Mouse (Mus musculus) limb, embryonic 10.5 days (tissue): ENCODE measurements around the gene Zmat1. TPM values are rescaled to one million over a fixed set of nuclear protein-coding genes. Genes with fewer than 3 reads are reported as not detected.
"Not testable (repeated sequence)": the region's sequence is repeated elsewhere in the genome, so short reads cannot be mapped to it uniquely, and the experiment has no call there.

Experiments used
- DNase-seq: peaks from one replicate; pipeline ENCODE4 v3.0.0-alpha.2; 2017; ENCODE audit warnings: low spot score
- H3K27ac ChIP-seq: fragments of 300-500 bp; sonication (generic); 2 replicates; pipeline ENCODE4 v1.5.1; 2016; ENCODE audit warnings: mild to moderate bottlenecking
- H3K27me3 ChIP-seq: fragments of 300-500 bp; sonication (generic); 2 replicates; pipeline ENCODE4 v1.6.1; 2016; ENCODE audit warnings: low read depth, mild to moderate bottlenecking; ENCODE audit not compliant: poor library complexity, severe bottlenecking
- H3K36me3 ChIP-seq: fragments of 300-500 bp; sonication (generic); 2 replicates; pipeline ENCODE4 v1.6.1; 2016; ENCODE audit warnings: mild to moderate bottlenecking, moderate library complexity
- H3K4me1 ChIP-seq: fragments of 300-500 bp; sonication (generic); 2 replicates; pipeline ENCODE4 v1.6.1; 2016
- H3K4me3 ChIP-seq: fragments of 300-500 bp; sonication (generic); 2 replicates; pipeline ENCODE4 v1.5.1; 2016; ENCODE audit warnings: mild to moderate bottlenecking, moderate library complexity
- H3K9me3 ChIP-seq: fragments of 300-500 bp; sonication (generic); replicated peaks from 2 replicates; pipeline ENCODE4 v1.6.1; 2016; ENCODE audit warnings: mild to moderate bottlenecking
- WGBS: fragments of 180-500 bp; shearing (Covaris S2); methylation state at CpG from one replicate; pipeline ENCODE4 v1.1.7; 2016; 5-methylcytosine and 5-hydroxymethylcytosine counted together
- polyA plus RNA-seq: library from polyadenylated mRNA; unstranded; fragments of >200 nt; fragmentation: Nextera tagmentation; extraction: Ambion mirVana; gene quantifications from 2 replicates; pipeline ENCODE4 v1.2.1, GENCODE M21; 2016

Gene Zmat1
- polyA plus RNA-seq: 2.3 and 3.8 TPM in 2 replicates

DNA sequence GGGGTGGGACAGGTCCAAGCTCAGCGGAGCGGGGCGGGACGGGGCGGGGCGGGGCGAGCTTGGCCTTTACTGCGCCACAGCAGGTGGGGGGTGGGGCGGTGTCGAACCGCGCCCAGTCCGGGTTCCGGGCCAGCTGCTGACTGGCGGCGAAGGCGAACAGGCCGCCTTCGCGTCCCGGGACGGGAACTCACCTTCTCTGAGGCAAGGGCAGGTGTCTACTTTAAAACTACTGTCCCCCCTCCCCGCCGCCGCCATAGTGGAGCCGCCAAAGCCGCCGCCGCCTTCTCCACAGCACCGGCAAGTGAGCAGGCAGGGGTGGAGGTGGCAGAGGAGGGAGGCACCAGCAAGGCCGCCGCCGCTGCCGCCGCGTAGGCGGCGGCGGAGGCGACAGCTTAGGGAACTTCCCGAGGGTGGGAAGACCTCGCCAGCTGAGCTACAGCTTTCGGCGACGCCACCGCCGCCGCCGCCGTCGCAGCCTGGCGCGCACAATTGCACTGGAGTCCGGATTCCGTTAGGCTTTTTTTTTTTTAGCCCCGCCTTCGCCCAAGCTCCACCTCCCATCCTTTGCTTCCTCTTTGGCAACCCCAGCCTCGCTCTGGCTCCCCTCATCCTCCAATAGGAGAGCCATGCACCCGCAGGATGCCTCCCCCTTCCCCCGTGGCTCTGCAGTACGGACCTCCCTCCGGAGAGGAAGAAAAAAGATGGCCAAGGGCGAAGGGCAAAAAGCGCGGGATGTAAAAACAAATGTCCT lies at the start of gene Zmat1:
Gene Zmat1, minus strand, starts transcription at position 490 of the 751 bp plus-strand sequence.
- Histone ChIP-seq H3K9me3 (no peaks in the 10 kb centered on the region), H3K36me3 (no peaks in the 10 kb centered on the region), H3K27me3 (peaks cover 79% of the 10 kb centered on the region), H3K4me3 (peak within 1 kb of the TSS; percentile 66), H3K27ac (peak within 1 kb of the TSS; percentile 95), H3K4me1 (0 out of 2 replicates have a peak, but pooled peaks cover 3% of the 10 kb centered on the region)
- 15% methylated on average over 44 of the region's 65 CpGs for WGBS
- DNase-seq: peak; percentile 77

DNA sequence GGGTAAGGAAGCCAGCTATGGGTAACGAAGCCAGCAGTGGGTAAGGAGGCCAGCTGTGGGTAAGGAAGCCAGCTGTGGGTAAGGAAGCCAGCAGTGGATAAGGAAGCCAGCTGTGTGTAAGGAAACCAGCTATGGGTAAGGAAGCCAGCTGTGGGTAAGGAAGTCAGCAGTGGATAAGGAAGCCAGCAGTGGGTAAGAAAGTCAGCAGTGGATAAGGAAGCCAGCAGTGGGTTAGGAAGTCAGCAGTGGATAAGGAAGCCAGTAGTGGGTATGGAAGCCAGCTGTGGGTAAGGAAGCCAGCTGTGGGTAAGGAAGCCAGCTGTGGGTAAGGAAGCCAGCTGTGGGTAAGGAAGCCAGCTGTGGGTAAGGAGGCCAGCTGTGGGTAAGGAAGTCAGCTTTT lies 44.9 kb upstream of the Zmat1 start:
- not testable (repeated sequence) for DNase-seq, H3K27ac ChIP-seq, H3K36me3 ChIP-seq, H3K4me1 ChIP-seq, H3K9me3 ChIP-seq, H3K4me3 ChIP-seq
- WGBS: 73% methylated on average over 1 of the region's 1 CpGs
- peaks cover 58% of the 10 kb centered on the region for H3K27me3 ChIP-seq

DNA sequence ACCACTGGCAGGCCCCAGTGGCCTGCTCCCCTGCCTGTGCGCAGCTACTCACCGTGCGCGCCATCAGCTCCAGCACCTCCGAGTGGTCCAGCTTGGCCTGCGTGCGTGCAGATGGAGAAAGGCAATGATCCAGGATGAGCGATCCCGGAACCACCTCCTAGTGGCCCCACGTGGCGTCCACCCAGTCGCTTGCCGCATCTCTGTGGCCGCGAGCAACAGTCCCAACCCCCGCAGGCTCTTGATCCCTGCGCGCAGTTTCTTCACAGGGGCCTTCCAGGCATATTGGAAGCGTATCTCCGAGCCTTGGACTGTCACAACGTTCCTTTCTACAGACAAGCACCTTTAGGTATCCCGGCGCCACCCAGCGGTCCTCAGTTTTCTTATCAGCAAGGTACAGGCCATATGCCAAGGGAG lies 27.0 kb upstream of the Zmat1 start:
- DNase-seq: peak; percentile 31
- H3K27me3 ChIP-seq: peaks cover 89% of the 10 kb centered on the region
- WGBS: 8% methylated on average over 24 of the region's 24 CpGs
- peak overlapping the region; percentile 47 for H3K4me3 ChIP-seq
- H3K36me3 ChIP-seq: no peaks in the 10 kb centered on the region
- H3K4me1 ChIP-seq: 0 out of 2 replicates have a peak, but pooled peaks cover 3% of the 10 kb centered on the region
- no peak overlapping the region for H3K27ac ChIP-seq
- H3K9me3 ChIP-seq: no peaks in the 10 kb centered on the region

DNA sequence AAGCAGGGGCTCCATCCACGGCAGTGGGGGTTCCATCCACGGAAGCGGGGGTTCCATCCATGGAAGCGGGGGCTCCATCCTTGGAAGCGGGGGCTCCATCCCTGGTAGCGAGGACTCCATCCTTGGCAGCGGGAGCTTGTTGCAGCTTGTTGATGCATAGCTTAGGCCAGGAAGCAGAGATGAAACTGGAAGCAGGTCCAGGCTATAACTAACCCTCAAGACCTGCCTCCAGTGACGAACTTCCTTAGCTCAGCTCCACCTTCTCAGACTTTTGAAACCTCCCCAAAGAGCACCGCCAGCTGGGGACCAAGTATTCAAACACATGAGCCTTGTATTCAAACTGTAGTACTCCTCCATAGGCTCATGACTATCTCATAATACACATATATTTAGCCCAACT lies 16.1 kb upstream of the Zmat1 start:
- Histone ChIP-seq H3K4me3 (no peak overlapping the region), H3K27me3 (peaks cover 97% of the 10 kb centered on the region), H3K27ac (no peak overlapping the region), H3K9me3 (no peaks in the 10 kb centered on the region), H3K4me1 (no peaks in the 10 kb centered on the region), H3K36me3 (no peaks in the 10 kb centered on the region)
- DNase-seq: no peak
- WGBS: 82% methylated on average over 9 of the region's 9 CpGs

DNA sequence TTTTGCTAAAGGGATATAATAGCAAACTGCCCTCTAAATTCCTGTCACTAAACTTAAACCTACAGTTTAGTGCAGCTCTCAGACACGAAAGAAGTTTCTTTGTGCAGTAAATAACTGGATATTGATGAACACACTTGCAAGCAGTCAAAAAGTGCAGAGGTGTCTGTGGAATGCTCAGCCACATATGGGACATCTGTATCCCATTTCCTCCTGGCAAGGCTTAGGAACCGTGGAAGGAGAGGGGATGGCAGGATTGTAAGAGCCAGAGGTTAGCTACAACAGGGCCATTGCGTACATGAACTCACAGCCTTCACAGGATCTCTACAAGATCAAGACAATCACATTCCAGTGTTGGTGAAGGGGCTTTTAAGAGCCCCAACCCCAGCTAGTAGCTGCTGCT lies 2.4 kb upstream of the Zmat1 start:
- peaks cover 83% of the 10 kb centered on the region for H3K27me3 ChIP-seq
- no peaks in the 10 kb centered on the region for H3K9me3 ChIP-seq
- H3K4me3 ChIP-seq: no peak overlapping the region
- no peaks in the 10 kb centered on the region for H3K36me3 ChIP-seq
- peak overlapping the region; percentile 58 for H3K27ac ChIP-seq
- peak; percentile 31 for DNase-seq
- 0 out of 2 replicates have a peak, but pooled peaks cover 3% of the 10 kb centered on the region for H3K4me1 ChIP-seq
- 20% methylated on average over 3 of the region's 3 CpGs for WGBS

DNA sequence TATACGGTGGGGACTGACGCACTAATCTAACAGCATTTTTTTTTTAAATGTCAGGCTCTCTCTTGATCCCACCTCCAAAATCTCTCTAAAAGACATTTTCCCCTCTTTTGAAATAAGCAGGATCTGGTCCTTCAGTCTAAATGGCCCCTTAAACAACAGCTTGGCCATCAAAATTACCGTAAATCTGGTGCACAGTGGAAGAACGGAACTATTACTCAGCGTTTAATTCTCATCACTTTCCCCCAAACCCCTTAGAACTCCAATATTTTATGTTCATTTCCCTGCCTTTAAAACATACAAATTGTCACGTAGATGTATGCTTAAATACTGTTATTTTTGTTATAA lies 434 bp upstream of the Zmat1 start:
- Histone ChIP-seq H3K27ac (peak overlapping the region; percentile 95), H3K27me3 (peaks cover 80% of the 10 kb centered on the region), H3K4me1 (0 out of 2 replicates have a peak, but pooled peaks cover 3% of the 10 kb centered on the region), H3K4me3 (peak overlapping the region; percentile 66), H3K36me3 (no peaks in the 10 kb centered on the region), H3K9me3 (no peaks in the 10 kb centered on the region)
- 27% methylated on average over 6 of the region's 6 CpGs for WGBS
- no peak for DNase-seq

DNA sequence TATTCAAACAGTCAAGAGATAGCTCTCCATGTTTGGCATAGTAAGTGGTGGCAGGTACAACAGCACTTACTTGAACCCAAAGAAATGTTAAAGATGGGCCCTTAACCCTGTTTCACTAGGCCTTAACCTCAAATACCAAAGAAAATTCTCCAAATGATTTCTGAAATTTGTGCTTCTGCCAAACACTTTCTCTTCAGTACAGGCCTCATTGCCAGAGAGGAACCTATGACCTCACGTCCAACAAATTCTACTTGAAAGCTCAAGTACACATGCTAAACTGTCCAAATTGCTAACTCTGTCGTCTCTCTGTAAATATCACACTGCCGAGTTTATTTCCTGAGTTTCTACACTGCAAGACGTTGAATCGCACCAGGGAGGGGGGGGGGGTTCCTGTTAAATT lies 988 bp downstream of the Zmat1 start:
- H3K9me3 ChIP-seq: no peaks in the 10 kb centered on the region
- H3K36me3 ChIP-seq: no peaks in the 10 kb centered on the region
- no peak for DNase-seq
- H3K4me3 ChIP-seq: peak overlapping the region; percentile 66
- WGBS: 33% methylated on average over 5 of the region's 5 CpGs
- H3K27ac ChIP-seq: peak overlapping the region; percentile 95; the same call in 1 of the 2 replicates
- H3K27me3 ChIP-seq: peaks cover 83% of the 10 kb centered on the region
- 0 out of 2 replicates have a peak, but pooled peaks cover 3% of the 10 kb centered on the region for H3K4me1 ChIP-seq

DNA sequence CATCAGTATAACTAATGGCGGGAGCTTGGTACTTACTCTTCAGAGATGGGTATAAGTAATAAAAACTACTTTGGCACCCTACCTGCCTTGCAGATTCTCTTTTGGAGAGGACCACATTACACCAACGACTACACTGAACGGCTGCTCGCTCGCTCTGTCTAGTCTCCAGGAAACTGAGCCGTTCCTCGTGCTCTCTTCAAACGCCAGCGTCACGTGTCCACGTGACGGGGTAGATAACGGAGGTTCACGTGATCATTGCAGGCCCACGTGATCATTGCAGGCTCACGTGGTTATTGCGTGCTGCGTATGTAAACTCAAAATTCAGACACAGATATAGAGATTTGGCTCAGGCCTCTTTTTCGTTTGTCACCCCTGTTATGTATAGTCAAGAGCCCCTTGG lies 44.5 kb downstream of the Zmat1 start, which contains the start of gene Nxf2:
Gene Nxf2, minus strand, starts transcription at position 209 of the 400 bp plus-strand sequence.
- no peaks in the 10 kb centered on the region for H3K9me3 ChIP-seq
- no peaks in the 10 kb centered on the region for H3K36me3 ChIP-seq
- WGBS: 89% methylated on average over 19 of the region's 19 CpGs
- peak within 1 kb of the TSS; percentile 77 for H3K27ac ChIP-seq
- peak within 1 kb of the TSS; percentile 44 for H3K4me3 ChIP-seq
- H3K4me1 ChIP-seq: no peaks in the 10 kb centered on the region
- DNase-seq: no peak
- H3K27me3 ChIP-seq: peaks cover 68% of the 10 kb centered on the region

DNA sequence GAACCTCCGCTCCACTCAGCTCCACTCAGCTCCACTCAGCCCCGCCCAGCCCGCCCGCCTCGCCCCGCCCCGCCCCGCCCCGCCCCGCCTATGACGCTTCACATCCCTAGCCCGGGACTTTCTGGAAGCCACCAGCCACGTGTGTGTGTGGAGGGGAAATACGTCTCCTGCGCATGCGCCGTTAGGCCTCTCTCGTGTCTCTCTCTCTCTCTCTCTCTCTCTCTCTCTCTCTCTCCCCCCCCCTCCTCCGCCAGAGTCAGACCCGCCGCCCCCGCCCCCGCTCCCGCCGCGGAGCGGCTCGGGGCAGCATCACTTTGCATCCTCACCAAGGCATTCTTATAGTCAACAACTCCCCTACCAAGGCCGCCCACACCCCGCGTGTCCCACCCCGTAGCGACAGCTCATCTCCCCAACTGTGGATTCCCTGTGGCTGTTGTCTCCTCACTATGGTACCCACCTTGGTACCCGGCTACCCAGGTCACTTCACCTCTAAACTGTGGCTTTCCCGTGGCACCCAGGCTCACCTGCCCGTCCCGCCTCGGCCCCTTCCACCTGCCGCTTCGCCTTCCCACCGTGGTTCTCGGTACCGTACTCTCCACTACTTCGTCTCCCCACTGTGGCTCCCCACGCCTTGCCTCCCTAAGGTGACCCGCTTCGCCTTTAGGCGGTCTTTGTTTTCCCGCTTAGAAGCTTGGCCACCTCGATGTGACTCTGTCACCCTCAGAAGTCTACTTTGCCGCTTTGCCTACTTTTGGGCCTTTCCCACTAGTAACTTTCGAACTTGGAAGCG lies 45.5 kb downstream of the Zmat1 start:
- Histone ChIP-seq H3K36me3 (no peaks in the 10 kb centered on the region), H3K27me3 (peaks cover 71% of the 10 kb centered on the region), H3K9me3 (no peaks in the 10 kb centered on the region), H3K4me1 (no peaks in the 10 kb centered on the region), H3K27ac (peak overlapping the region; percentile 77), H3K4me3 (peak overlapping the region; percentile 44)
- 45% methylated on average over 36 of the region's 53 CpGs for WGBS
- peak; percentile 64 for DNase-seq

DNA sequence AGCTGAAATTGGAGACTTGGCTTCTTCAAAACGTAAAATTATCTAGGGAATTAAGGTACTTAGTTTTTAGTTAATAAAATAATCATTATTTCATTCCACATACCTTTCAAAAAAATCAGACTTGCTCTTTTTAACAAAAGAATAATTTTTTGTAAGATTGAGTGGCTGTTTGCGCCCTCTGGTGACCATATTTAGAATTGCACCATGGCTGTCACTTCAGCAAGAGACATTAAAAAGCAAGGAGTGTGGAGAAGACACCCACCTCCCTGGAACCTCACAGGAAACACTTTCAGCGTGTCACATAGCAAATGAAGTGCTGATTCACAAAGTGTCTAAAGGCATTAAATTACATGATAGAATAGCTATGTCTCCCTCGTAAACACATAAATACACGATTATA lies 78.6 kb downstream of the Zmat1 start:
- Histone ChIP-seq H3K9me3 (no peaks in the 10 kb centered on the region), H3K27ac (no peak overlapping the region), H3K4me1 (no peaks in the 10 kb centered on the region), H3K4me3 (no peak overlapping the region), H3K27me3 (peaks cover 41% of the 10 kb centered on the region), H3K36me3 (no peaks in the 10 kb centered on the region)
- 39% methylated on average over 5 of the region's 5 CpGs for WGBS
- peak; percentile 40 for DNase-seq

DNA sequence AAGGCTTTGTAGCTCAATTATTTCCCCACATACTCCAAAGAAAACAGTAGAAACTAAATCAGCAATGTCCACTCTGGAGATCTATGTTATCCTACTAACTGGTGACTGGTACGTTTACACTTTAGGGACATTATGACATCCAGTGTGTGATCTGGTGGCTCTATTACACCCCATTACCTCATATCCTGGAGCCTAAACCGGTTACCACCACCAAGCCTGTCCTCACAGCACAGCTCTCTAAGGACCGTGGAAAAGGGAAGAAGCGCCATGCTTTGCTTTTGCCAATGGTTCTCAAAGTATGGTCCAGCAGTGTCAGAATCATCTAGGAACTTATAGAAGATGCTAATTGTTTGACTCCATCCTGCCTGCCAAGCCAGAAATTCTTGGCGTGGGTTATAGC lies 79.1 kb downstream of the Zmat1 start:
- no peaks in the 10 kb centered on the region for H3K9me3 ChIP-seq
- WGBS: 73% methylated on average over 5 of the region's 5 CpGs
- no peak overlapping the region for H3K27ac ChIP-seq
- no peaks in the 10 kb centered on the region for H3K4me1 ChIP-seq
- H3K36me3 ChIP-seq: no peaks in the 10 kb centered on the region
- no peak overlapping the region for H3K4me3 ChIP-seq
- DNase-seq: no peak
- peaks cover 37% of the 10 kb centered on the region for H3K27me3 ChIP-seq

DNA sequence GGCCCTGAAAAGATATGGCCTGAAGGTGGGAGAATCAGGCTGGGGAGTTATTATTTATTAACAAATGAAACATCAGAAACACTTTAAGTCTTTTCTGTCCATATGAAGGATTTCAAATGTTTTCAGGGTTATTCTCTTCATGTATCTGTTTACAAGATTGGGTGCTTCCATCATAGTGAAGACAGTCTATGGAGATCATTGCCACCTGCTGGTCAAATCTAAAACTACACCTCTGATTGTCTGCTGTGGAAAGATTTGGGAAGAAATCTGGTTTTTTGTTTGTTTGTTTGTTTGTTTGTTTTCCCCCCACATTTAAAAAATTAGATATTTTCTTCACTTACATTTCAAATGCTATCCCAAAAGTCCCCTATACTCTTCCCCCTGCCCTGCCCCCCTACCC lies 84.0 kb downstream of the Zmat1 start:
- no peaks in the 10 kb centered on the region for H3K4me1 ChIP-seq
- no peaks in the 10 kb centered on the region for H3K36me3 ChIP-seq
- peaks cover 25% of the 10 kb centered on the region for H3K27me3 ChIP-seq
- H3K4me3 ChIP-seq: no peak overlapping the region
- no peaks in the 10 kb centered on the region for H3K9me3 ChIP-seq
- DNase-seq: peak; percentile 30
- H3K27ac ChIP-seq: no peak overlapping the region
